Mouse (Mus musculus) T-helper 2 cell (primary cell): ENCODE data around the gene Mydgf.

Source experiments
- in situ Hi-C: fragments of 300-600 bp; cut with MboI, MseI; formaldehyde crosslinking; loops from one replicate; pipeline ENCODE4 v1.15.1; 2025; ENCODE audit warnings: high pct_unique_total_duplicates

Mydgf gene

DNA sequence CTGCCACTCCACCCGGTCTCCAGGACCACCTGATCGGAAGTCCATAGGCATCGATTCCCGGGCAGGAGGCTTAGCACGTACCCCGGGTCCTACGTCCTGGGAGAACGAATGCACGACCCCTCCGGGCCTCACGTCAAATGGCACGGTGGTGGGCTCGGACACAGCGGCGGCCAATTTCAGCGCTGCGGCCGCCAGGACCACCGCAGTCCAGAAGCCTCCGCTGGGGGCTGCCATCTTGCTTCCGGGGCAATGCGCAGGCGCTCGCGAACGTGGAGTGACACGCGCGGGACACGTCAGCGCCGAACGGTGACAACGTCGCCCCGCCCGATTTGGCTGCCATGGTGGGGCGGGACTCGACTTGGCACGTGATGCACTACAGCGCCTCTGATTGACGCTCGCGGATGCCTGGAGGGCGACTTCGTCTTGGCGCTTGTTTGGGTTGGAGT lies at the start of gene Mydgf:
Gene Mydgf (minus strand): TSS at position 263 of the 446 bp plus-strand sequence.
- in situ Hi-C loops, result no loop called here

DNA sequence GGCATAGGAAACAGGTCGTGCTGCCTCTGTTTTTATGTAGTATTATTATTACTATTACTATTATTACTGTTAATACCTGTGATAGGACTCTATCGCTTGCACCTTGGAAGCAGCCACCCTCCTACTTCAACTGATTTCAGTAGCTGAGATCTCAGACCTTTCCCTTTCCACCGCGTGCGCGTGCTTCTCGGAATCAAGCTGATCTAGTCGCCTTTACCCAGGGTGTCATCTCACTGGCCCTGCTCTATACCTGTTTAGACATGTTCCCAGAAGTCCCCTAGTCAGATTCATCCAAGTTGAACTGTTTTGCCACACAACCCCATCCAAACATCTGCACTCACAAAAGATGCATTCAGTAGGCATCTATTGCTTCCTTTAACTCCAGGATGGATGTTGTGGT lies 49.7 kb upstream of the Mydgf start:
- in situ Hi-C loops, result no loop called here

DNA sequence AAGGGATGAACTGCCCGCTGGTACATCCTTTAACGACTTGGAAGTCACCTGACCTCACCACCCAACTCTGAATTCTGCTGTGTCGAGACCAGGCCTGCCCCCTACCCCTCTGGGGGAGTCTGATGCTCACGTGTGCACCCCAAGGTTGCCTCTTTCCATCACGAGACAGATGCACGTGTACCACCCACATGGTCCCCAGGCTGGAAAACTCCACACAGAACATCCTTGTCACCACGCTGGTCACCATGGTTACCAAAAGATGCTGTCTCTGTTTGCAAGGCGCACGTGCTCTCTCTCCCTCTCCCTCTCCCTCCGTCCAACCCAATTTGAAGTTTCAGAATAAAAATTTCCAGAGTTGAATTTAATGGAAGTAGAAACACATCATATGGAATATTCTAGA lies 46.2 kb upstream of the Mydgf start:
- in situ Hi-C loops, result no loop called here

DNA sequence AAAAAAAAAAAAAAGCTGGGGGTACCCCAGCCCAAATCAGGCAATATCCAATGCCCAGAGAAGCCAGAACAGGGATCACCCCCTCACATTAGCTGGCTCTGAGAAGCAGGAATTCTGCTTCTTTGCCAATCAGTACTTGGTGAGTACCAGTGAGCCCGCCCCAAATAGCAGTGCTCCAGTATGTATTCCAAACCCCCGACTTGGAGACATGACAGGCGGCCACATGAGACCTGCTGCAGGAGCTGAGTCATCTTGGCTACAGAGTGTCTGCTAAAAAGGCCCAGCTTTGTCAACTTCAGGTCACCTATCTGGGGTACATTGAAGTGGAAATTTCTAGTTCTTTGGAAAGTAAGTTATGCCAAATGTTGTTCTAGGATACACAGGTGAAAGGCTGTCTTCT lies 42.8 kb upstream of the Mydgf start:
- in situ Hi-C loops, result no loop called here

DNA sequence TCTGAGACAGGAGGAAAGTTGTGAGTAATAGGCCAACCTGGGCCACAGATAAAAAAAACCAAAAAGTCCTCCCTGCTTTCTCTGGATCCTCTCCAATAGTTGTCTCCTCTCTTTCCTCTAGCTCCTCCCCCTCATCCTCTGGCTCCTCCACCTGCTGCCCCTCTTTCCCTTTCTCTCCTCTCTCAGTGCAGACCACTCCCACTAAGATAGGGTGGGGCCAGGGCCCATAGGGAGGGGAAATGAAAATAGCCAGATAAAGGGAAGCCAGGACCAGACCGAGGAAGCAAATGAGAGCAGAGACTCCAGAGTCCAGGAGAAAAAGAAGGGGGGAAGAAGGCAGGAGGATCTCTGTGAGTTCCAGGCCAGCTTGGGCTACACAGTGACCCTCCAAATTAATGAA lies 41.2 kb upstream of the Mydgf start:
- in situ Hi-C loops, result no loop called here

DNA sequence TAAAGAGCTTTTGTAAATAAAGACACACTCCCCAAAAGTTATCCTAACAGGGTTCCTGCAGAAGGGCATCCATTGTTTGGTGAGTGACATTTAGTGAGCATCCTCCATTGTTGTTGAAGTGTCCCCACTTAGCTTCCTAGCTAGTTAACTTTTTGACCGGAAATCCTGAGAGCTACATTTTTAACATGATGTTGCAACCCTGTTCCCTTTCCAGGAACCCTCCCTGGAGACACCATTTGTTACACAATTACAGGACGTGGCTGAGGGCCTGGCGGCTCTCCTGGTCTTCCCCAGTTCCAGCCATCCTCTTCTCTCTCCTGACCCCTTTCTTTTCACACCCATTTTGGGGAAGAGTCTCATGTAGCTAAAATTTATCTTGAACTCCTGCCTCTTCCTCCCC lies 36.1 kb upstream of the Mydgf start:
- in situ Hi-C loops, result no loop called here

DNA sequence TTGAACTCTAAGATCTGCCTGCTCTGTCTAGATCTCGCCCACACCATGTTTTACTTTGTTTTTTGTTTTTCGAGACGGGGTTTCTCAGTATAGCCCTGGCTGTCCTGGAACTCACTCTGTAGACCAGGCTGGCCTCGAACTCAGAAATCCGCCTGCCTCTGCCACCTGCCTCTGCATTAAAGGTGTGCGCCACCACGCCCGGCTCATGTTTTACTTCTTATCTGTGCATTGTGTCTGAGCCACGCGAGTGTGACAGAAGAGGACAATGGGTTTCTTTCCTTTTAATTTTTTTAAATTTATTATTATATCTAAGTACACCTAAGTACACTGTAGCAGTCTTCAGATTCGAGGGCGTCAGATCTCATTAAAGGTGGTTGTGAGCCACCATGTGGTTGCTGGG lies 35.5 kb upstream of the Mydgf start:
- in situ Hi-C loops, result no loop called here

DNA sequence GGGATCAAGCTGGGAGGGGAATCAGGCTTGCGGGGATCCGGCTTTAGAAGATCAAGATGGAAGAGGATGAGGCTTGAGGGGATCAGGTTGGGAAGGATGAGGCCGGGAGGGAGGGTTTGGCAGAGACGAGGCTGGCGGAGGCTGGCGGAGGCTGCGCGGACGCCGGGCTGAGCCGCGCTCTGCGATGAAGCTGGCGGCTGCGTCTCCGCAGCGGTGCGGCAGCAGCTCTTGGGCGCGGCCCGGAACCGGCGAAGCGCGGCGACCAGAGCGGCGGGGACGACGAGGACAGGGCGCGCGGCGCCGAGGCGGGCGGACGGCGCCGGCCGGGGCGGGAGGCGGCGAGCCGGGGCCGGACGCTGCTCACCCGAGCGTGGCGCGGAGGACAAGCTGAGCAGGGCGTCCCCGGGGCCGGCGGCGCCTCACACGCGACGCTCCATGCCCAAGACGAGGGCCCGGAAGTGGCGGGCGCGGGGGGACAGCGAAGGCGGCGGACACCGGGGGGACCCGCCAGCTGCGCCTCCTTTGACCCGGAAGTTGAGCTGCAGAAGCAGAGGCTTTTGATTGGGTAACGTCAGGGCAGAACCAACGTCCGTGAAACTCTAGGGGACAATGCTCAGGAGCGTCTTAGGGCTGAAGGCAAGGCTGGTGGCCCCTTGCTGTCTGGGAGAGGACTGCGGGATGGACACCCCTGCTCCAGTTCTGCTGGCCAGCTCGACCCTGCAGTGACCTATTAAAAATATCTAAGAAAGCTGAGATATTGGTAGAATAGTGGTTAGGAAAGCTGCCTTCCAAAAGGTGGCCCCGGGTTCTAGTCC lies 34.9 kb upstream of the Mydgf start, which contains the start of gene Dpp9:
Gene Dpp9 (minus strand): TSS at position 529 of the 815 bp plus-strand sequence.
- in situ Hi-C loops, result no loop called here

DNA sequence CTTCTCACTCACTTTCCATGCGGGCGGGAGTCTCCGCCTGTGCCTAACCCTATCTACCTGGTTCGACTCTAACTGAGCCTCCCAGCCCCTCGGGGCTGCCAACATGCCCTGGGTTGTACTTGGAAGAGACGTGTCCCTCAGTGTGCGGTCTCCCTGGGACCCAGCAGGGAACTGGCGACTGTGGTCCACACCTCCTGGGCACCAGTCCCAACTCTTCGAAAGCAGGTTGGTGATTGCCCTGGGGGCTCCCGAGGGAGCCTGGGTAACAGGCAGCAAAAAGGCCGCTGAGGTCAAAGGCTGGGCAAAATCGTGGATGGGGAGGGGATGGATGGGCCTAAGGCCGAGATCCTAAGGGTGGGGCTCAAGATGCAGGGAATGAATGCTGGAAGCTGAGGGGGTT lies 34.0 kb upstream of the Mydgf start:
- in situ Hi-C loops, result no loop called here

DNA sequence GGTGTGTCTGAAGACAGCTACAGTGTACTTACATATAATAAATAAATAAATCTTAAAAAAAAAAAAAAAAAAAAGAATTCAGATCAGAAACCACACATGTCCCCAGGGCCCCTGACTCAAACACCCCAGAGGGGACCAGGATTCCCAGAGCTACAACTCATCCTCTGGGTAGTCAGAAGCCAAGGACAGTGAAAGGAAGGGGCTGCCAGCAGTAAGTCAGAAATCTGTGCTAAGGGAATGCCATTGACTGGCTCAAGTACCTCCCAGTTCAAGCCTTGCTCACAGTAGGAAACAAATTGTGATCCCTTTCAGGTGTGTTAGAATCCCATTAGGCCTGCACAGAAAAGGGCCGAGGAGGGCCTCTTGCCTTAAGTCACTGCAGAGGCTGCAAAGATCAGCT lies 30.5 kb upstream of the Mydgf start:
- in situ Hi-C loops, result no loop called here

DNA sequence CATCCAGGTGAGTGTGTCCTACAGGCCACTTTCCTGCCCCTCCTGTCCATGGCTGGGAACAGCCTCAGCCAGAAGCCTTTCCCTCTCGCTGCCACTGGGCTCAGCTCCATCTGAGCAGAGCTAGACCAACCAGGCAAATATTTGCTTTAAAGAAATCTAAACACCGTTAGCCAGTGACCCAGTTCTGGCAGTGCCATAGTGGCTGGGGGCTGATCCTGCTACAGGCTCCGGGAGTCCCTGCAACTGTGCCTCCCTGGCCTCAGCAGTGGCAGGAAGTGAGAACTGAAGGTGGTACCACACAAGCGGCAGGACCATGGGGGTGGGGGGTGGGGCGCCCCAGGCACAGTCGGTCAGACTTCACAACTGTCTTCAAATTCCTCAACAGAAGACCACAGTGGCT lies 29.0 kb upstream of the Mydgf start:
- in situ Hi-C loops, result no loop called here

DNA sequence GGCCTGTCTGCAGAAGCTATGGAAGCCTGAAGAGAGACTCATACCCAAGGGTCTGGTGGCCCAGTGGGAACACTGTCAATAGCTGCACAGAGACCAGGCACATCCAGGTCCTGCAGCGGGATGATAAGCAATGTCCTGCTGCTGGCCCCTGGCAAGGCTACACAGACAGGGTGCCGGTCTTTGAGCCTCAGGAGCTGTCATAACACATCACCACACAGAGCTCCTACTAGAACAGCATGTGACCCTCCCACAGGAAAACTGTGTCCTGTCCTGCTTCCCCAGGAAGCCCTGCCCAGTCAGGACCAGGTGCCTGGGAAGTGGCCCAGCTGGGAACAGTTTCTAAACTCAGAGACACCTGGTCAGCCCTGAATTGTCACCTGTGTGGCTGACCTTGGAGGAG lies 27.4 kb upstream of the Mydgf start:
- in situ Hi-C loops, result no loop called here

DNA sequence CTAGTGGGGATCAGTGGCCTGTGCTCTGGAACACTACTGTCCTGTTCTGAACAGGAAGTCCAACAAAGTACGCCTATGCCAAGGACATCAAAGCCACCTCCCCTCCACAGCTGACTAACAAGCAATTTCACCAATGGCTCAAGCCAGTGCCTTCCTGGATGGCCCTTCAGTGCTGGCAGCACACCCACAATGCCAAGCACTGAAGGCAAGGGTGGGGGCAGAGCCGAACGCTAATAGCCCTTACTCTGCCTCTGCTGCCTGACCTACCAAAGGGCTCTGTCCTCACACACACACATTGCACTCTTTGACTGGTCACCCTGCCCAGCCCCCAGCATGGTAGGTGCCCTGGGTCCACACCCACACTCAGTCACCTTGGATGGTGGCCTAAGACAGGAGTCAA lies 25.1 kb upstream of the Mydgf start:
- in situ Hi-C loops, result no loop called here

DNA sequence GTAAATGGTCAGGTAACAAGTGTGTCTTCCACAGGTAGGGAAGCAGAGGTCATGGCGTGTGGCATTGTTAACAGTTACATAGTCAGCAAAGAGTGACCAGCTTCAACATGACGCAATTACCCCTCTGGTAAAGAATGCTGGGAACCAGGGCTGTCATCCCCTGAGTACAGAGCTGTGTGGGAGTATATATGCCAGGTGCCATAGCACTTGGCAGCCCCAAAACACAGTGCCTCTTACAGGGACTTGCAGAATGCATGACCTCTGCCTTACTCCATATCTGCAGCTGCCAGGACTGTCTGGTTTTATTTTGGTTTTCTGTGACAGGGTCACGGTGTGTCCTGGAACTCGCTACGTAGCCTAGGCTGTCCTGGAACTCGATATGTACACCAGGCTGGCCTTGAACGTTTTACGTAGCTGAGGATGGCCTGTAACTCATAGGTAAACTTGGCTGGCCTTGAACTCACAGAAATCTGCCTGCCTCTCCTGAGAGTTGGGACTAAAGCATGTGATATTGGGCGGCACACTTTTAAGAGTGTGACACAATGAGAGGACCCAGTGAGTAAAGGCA lies 24.3 kb upstream of the Mydgf start:
- in situ Hi-C loops, result no loop called here

DNA sequence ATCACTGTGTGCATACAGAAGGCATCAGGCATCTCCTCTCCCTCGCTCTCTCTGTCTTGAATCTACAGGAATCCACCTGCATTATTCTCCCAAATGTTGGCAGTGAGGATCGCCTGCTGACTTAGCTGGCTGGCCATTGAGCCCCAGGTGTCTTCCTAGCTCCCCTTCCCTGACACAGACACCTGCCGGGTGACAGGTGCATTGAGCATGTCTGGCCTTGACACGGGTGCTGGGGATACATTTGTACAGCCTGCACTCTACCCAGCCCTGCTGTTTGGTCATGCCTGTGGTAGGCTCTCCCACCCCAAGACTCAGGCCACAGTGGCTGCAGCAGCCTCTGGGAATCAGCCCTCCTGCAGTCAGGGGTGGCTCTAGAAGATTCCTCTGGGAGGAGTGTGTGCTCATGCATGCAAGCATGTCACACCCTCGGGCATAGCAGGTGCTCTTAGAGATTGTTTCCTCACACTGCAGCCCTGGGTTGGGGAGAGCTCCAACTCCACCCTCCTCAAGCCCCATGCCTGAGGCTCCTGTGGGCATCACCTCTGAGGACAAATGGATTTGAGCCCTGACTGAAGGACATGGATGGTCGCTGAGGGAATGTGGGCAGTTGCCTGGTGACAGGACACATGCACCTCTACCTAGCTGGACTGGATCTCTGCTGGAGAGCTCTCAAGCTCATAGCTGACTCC lies 23.4 kb upstream of the Mydgf start:
- in situ Hi-C loops, result no loop called here

DNA sequence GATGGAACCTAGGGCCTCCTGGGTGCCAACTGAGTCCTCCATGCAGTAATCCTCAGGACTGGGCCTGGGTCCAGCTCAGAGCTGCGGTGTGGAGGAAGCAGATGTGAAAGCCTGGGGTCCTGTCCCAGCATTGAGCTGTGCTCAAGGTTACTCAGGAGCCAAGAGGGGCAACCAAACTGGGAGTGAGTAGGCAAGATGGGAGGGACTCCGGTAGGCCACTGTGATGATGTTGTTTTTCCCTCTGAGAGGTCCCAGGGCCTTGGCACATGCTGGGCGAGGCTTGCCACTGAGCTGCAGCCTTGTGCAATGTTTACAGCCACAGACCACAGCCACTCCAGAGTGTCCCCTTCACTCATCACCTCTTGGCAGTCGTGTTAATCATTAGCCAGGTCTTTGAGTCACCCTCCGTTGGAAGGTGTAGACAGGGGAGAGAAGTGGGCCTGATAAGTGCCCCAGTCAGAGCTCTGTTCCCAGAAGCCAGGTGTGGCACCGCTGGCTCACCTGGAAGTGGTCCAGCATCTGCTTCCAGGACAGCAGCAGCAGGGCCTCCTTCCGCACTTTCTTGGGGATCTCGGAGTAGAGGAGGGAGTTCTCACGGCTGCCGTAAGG lies 22.7 kb upstream of the Mydgf start:
- in situ Hi-C loops, result no loop called here

DNA sequence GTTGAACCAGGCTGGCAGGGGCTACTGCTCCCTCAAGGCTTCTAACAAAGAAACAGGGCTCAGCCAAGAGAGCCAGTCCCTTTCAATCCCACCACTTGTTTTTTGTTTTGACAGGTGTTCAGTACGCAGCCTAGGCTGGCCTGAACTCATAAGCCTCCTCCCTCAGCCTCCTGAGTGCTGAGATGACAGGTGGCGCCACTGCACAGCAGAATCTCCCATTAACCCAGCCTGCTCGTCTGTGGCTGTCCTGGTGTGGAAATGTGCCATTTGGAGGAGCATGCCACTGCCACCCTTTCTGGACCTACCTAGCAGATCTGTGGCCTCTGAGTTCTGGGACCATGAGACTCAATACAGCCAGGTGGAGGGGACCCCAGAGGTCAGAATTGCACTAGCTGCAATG lies 20.0 kb upstream of the Mydgf start:
- in situ Hi-C loops, result loop anchor here (5.0 kb wide), 1 partner anchor 49 kb away; no protein-coding TSS in a partner anchor

DNA sequence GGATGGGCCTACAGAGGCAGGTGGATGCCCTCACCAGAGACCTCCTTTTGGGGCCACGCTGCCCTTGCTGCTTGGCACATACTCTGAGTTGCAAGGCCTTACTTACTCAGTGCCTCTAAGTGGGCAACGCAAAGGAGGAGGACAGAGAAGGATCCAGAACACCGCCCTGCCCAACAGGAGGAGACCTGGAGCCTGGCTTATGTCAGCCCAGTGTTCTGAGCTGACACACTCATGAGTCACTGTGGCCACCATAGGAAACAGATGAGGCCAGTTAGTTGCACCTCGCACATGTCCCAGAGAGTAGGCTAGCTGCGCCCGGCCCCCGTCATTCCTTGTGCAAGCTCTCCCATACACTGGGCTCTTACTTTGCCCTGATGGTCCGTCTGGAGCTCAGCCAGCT lies 18.8 kb upstream of the Mydgf start:
- in situ Hi-C loops, result loop anchor here (5.0 kb wide), 1 partner anchor 50 kb away; no protein-coding TSS in a partner anchor

DNA sequence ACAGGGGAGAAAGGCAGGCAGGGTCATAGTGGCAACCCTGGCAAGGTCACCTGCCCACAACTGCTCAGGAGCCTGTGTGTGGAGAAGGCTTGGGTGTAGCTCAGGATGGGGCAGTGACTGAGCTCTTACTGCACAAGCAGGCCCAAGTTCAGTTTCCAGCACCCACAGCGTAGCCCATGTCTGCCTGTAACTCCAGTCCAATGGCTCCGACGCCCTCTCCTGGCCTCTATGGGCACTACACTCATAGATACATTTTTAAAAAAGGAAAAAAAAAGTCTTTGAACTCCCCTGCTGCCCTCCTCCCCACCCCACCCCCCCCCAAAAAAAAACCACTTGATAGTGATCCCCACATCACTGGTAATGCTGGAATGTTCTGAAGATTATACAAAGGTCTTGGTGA lies 17.9 kb upstream of the Mydgf start:
- in situ Hi-C loops, result loop anchor here (5.0 kb wide), 1 partner anchor 51 kb away; no protein-coding TSS in a partner anchor

DNA sequence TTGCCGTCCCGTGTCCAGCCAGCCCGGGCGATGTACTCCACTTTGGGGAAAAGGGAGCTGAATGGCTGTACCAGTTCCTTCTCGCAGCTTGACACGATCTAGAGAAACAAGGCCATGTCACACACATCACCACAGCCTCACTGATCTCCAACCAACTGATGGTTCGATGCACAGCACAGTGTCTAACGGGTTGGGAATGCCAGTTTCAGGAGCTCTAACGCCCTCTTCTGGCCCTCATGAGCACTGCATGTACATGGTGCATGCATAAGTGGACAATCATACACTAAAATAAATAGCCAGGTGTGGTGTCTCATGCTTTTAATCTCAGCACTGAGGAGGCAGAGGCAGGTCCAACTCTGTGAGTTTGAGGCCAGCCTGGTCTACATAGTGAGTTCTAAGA lies 16.9 kb upstream of the Mydgf start:
- in situ Hi-C loops, result loop anchor here (5.0 kb wide), 1 partner anchor 52 kb away; no protein-coding TSS in a partner anchor

DNA sequence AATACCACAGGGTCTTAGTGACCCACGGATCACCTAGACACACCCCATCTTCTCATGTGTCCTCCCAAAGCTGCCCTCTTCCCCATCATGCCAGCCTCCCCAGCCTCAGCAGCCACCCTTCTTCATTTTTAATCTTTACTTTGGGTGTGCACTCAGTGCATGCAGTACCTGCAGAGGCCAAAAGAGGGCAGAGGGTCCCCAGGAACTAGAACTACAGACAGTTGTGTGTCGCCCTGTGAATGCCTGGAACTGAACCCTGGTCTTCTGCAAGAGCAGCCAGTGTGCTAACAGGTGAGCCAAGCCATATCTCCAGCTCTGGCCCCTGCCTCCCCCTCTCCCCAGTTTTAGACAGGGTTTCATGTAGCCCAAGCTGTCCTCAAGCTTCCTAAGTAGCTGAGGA lies 13.1 kb upstream of the Mydgf start:
- in situ Hi-C loops, result no loop called here

DNA sequence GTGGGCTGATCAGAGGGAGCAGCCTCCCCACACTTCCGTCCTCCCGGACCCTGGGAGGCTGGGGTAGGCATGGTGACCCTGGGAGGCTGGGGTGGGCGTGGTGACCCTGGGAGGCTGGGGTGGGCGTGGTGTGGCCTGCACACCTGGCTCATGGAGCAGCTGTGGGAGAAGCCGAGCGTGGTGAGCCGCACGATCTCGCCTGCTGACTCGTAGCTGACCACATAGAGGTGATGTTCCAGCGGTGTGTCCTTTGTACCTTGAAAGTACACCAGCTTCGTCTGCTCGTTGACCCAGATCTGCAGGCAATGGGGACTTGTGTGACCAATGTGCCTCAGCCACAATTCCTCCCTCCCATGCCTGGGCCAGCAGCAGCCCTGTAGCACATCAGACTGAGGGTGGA lies 11.0 kb upstream of the Mydgf start:
- in situ Hi-C loops, result no loop called here
